Mouse (Mus musculus) neural tube, embryonic 14.5 days (tissue): ENCODE data around the gene Trim44. TPM values are rescaled to one million over a fixed set of nuclear protein-coding genes. Genes with fewer than 3 reads are reported as not detected.

Experiments used
- ATAC-seq: fragments of 200-750 bp; cut with Nextera tagmentation; 2 replicates; pipeline ENCODE4 v1.8.0; 2017; ENCODE audit warnings: low read depth, mild to moderate bottlenecking, moderate TSS enrichment, moderate library complexity
- H3K27ac ChIP-seq: fragments of 300-500 bp; sonication (generic); 2 replicates; pipeline ENCODE4 v1.5.1; 2014; ENCODE audit warnings: low read depth, mild to moderate bottlenecking, control low read depth, low read length, moderate library complexity, mixed read lengths
- H3K27me3 ChIP-seq: fragments of 300-500 bp; sonication (generic); 2 replicates; pipeline ENCODE4 v1.6.1; 2014; ENCODE audit warnings: low read length; ENCODE audit not compliant: control insufficient read depth, insufficient read depth
- H3K36me3 ChIP-seq: fragments of 300-500 bp; sonication (generic); 2 replicates; pipeline ENCODE4 v1.6.1; 2014; ENCODE audit warnings: low read length, mixed read lengths; ENCODE audit not compliant: control insufficient read depth, insufficient read depth
- H3K4me1 ChIP-seq: fragments of 300-500 bp; sonication (generic); 2 replicates; pipeline ENCODE4 v1.6.1; 2014; ENCODE audit warnings: low read length; ENCODE audit not compliant: control insufficient read depth, insufficient read depth
- H3K4me2 ChIP-seq: fragments of 300-500 bp; sonication (generic); 2 replicates; pipeline ENCODE4 v1.6.1; 2014; ENCODE audit warnings: mild to moderate bottlenecking, low read depth, low read length, control low read depth
- H3K4me3 ChIP-seq: fragments of 300-500 bp; sonication (generic); 2 replicates; pipeline ENCODE4 v1.5.1; 2014; ENCODE audit warnings: low read depth, low read length, control low read depth, mixed read lengths
- H3K9ac ChIP-seq: fragments of 300-500 bp; sonication (generic); replicated peaks from 2 replicates; pipeline ENCODE4 v1.6.1; 2014; ENCODE audit warnings: low read depth, mild to moderate bottlenecking, control low read depth, low read length, mixed read lengths
- H3K9me3 ChIP-seq: fragments of 300-500 bp; sonication (generic); 2 replicates; pipeline ENCODE4 v1.6.1; 2016; ENCODE audit warnings: low read length; ENCODE audit not compliant: control insufficient read depth
- WGBS: fragments of 180-500 bp; shearing (Covaris S2); extraction: QIAGEN DNeasy Blood & Tissue Kit; methylation state at CpG from one replicate; pipeline ENCODE4 v1.1.7; 2014; 5-methylcytosine and 5-hydroxymethylcytosine counted together
- polyA plus RNA-seq: library from polyadenylated mRNA; unstranded; fragments of >200 nt; fragmentation: Nextera tagmentation; extraction: Ambion mirVana; gene quantifications from 2 replicates; pipeline ENCODE4 v1.2.1, GENCODE M21; 2014

Gene Trim44
- polyA plus RNA-seq, 1 experiment from 2014 or later: 79.7 TPM

DNA sequence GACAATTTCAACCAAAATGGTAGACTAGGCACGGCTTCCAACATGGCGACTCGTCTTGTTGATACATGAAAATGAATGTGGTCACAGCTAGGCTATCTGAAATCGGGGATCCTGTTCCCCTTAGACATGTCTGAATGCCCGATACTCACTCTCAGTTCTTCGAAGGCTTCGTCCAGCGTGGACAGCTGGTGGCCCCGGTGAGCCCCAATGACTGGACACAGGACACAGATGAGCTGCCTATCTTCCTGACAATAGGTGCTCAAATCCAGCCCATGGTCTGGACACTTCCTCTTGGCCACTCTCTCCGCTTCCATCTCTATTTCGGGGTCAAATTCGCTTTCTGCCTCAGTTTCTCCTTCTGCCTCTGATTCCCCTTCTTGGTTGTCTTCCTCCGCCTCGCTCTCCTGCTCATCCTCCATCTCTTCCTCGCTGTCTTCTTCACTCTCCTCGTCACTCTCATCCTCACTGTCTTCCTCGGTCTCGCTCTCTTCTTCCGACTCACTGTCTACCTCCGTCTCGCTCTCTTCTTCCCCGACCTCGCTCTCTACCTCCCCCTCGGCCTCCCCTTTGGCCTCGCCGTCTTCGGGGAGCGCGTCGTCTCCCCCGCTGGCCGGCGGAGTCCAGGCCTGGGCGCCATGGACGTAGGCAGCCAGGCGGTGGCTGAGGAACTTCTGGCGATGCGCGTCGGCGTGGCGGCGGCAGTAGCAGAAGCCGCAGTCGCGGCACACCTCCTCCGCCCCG lies 7.6 kb downstream of the Trim44 start:
- Histone ChIP-seq H3K27me3 (no peaks in the 10 kb centered on the region), H3K4me2 (peak overlapping the region; percentile 94), H3K9ac (peak overlapping the region; percentile 65), H3K27ac (peak overlapping the region; percentile 96), H3K4me3 (peak overlapping the region; percentile 77), H3K36me3 (no peaks in the 10 kb centered on the region), H3K9me3 (no peaks in the 10 kb centered on the region), H3K4me1 (peaks cover 10% of the 10 kb centered on the region; the same call in 1 of the 2 replicates)
- 37% methylated on average over 48 of the region's 48 CpGs for WGBS
- no peak; the same call in 1 of the 2 replicates for ATAC-seq

GRCm38 (mm10) chr2:102396493-102396892 lies 11.1 kb downstream of the Trim44 start:
- Histone ChIP-seq H3K9me3 (no peaks in the 10 kb centered on the region), H3K4me2 (no peak overlapping the region), H3K27ac (no peak overlapping the region), H3K27me3 (no peaks in the 10 kb centered on the region), H3K4me3 (no peak overlapping the region), H3K4me1 (peaks cover 10% of the 10 kb centered on the region; the same call in 1 of the 2 replicates), H3K9ac (no peak overlapping the region), H3K36me3 (no peaks in the 10 kb centered on the region)
- no peak for ATAC-seq
- 97% methylated on average over 1 of the region's 1 CpGs for WGBS

GRCm38 (mm10) chr2:102393457-102393856 lies 14.2 kb downstream of the Trim44 start:
- Histone ChIP-seq H3K4me3 (no peak overlapping the region), H3K9me3 (no peaks in the 10 kb centered on the region), H3K4me1 (0 out of 2 replicates have a peak, but pooled peaks cover 3% of the 10 kb centered on the region), H3K36me3 (no peaks in the 10 kb centered on the region), H3K27ac (no peak overlapping the region), H3K9ac (no peak overlapping the region), H3K4me2 (no peak overlapping the region), H3K27me3 (no peaks in the 10 kb centered on the region)
- no peak for ATAC-seq
- WGBS: 85% methylated on average over 1 of the region's 1 CpGs

- Histone ChIP-seq H3K27ac (no peak overlapping the region), H3K9ac (no peak overlapping the region), H3K27me3 (no peaks in the 10 kb centered on the region), H3K4me1 (peaks cover 8% of the 10 kb centered on the region; the same call in 1 of the 2 replicates), H3K36me3 (no peaks in the 10 kb centered on the region), H3K4me3 (no peak overlapping the region), H3K9me3 (no peaks in the 10 kb centered on the region), H3K4me2 (no peak overlapping the region)
- no peak for ATAC-seq
Observed at GRCm38 (mm10) chr2:102385328-102385902, 22.2 kb downstream of the Trim44 start.

- WGBS: 43% methylated on average over 1 of the region's 1 CpGs
- Histone ChIP-seq H3K4me2 (no peak overlapping the region), H3K9ac (no peak overlapping the region), H3K27me3 (no peaks in the 10 kb centered on the region), H3K4me1 (peaks cover 8% of the 10 kb centered on the region; the same call in 1 of the 2 replicates), H3K4me3 (no peak overlapping the region), H3K36me3 (0 out of 2 replicates have a peak, but pooled peaks cover 2% of the 10 kb centered on the region), H3K27ac (no peak overlapping the region), H3K9me3 (no peaks in the 10 kb centered on the region)
- ATAC-seq: no peak
Observed at GRCm38 (mm10) chr2:102384496-102384895, 23.1 kb downstream of the Trim44 start.

DNA sequence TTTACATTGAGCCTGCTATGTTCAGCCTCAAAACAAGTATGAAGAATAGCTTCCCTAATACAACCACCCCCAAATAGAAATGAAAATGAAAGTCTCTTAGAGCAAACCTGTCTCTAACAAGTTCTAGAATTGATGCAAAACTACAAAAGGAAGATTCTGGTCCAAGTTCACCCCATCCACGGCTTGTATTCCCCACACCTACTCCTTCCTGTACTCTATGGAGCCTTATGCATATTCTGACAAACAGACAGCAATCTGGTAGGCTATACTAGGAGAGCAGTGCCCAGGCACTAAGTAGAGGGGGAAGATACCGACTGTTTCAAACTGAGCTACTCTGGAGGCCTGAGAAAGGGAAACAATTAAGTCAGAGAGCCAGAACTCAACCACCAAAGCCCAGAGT lies 23.6 kb downstream of the Trim44 start:
- ATAC-seq: no peak
- Histone ChIP-seq H3K4me3 (no peak overlapping the region), H3K27ac (no peak overlapping the region), H3K4me1 (peaks cover 8% of the 10 kb centered on the region; the same call in 1 of the 2 replicates), H3K36me3 (0 out of 2 replicates have a peak, but pooled peaks cover 2% of the 10 kb centered on the region), H3K9me3 (no peaks in the 10 kb centered on the region), H3K9ac (no peak overlapping the region), H3K27me3 (no peaks in the 10 kb centered on the region), H3K4me2 (no peak overlapping the region)
- WGBS: 49% methylated on average over 2 of the region's 2 CpGs

DNA sequence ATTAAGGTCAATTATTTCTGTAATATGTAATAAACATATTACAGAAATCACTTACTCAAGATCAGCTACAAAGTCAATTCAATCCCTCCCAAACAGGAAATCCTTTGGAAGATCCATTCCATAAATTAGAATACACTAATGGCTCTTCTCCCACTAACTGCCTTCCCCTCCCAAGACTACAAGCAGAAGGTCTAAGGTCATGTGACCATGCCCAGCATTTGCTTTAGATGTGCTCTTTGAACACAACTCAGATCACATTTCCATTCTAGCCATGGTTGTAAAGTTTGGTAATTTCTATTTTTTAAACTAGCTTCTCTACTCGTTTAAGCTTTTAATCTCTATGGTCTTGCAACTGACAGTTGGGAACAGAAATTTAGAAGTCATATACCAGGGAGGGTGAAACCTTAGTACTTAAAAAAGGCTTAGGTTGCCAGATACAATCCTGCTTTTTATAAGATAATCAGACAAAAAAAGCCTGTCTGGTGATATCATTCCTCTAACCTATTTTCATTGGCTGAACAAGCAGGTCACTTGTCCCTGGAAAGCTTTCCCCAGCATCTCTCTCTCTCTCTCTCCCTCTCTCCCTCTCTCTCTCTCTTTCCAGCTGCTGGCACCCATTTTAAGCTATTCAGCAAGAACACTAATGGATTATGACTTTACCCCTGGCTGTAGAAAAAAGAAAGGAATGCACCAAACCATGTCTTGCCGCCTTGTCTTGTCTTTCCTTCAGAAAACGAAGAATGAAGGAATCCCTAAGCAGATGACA lies 24.4 kb downstream of the Trim44 start:
- H3K4me1 ChIP-seq: peaks cover 8% of the 10 kb centered on the region; the same call in 1 of the 2 replicates
- no peak overlapping the region for H3K9ac ChIP-seq
- H3K4me2 ChIP-seq: no peak overlapping the region
- no peaks in the 10 kb centered on the region for H3K9me3 ChIP-seq
- H3K4me3 ChIP-seq: no peak overlapping the region
- no peaks in the 10 kb centered on the region for H3K27me3 ChIP-seq
- H3K27ac ChIP-seq: no peak overlapping the region
- 69% methylated on average over 3 of the region's 3 CpGs for WGBS
- 0 out of 2 replicates have a peak, but pooled peaks cover 2% of the 10 kb centered on the region for H3K36me3 ChIP-seq
- no peak for ATAC-seq

DNA sequence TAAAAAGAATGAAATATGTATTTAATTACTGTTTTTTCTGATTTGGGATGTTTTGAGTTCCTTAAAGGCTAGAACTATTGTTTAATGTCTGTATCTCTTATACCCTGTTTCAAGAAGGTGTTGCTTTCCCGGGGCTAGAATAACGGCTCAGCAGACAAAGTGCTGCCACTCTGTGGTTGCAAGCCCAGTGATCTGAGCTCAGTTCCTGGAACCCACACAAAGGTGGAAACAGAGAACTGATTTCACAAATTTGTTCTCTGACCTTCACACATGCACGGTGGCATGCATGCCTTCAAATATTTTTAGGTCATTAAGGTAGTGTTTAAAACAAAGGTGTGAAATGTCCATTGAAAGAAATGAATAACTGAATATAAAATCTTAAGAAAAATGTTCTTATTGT lies 25.1 kb downstream of the Trim44 start:
- ATAC-seq: no peak

More for the DNA sequence above, 25.1 kb downstream of the Trim44 start:
- no peaks in the 10 kb centered on the region for H3K9me3 ChIP-seq
- H3K27ac ChIP-seq: no peak overlapping the region
- H3K4me2 ChIP-seq: no peak overlapping the region
- H3K27me3 ChIP-seq: no peaks in the 10 kb centered on the region
- no peak overlapping the region for H3K9ac ChIP-seq
- H3K4me1 ChIP-seq: peaks cover 8% of the 10 kb centered on the region; the same call in 1 of the 2 replicates
- no peak overlapping the region for H3K4me3 ChIP-seq
- 0 out of 2 replicates have a peak, but pooled peaks cover 2% of the 10 kb centered on the region for H3K36me3 ChIP-seq
- 69% methylated on average over 3 of the region's 3 CpGs for WGBS
